Mouse (Mus musculus) MEL (cell line): ENCODE data around the gene B3gat3.

ENCODE experiments used
- CHD2 ChIP-seq: IDR thresholded peaks from 2 replicates; pipeline ENCODE4 v1.6.1; 2011; ENCODE audit warnings: low read length, improper control_type of control experiment
- CTCF ChIP-seq, 3 experiments: IDR thresholded peaks in 2 of 3; conservative IDR thresholded peaks in 1 of 3; 2 replicates each; pipeline ENCODE4 v1.5.1; 2011 to 2012; ENCODE audit warnings: low read length in 3 of 3, low read depth in 2 of 3, mild to moderate bottlenecking in 2 of 3, improper control_type of control experiment in 1 of 3, inconsistent platforms in 1 of 3, mixed read lengths in 1 of 3, moderate library complexity in 1 of 3; ENCODE audit not compliant: control insufficient read depth in 1 of 3, insufficient read depth in 1 of 3, poor library complexity in 1 of 3, severe bottlenecking in 1 of 3
- ELF1 ChIP-seq: IDR thresholded peaks from 2 replicates; pipeline ENCODE4 v1.6.1; 2014; ENCODE audit warnings: low read depth, mild to moderate bottlenecking, inconsistent platforms, low read length, improper control_type of control experiment, moderate library complexity
- EP300 ChIP-seq, 2 experiments: IDR thresholded peaks; 2 replicates each; pipeline ENCODE4 v1.6.1; 2011; ENCODE audit warnings: improper control_type of control experiment in 2 of 2, low read length in 2 of 2, low read depth in 1 of 2, mild to moderate bottlenecking in 1 of 2
- GATA1 ChIP-seq: IDR thresholded peaks from 2 replicates; pipeline ENCODE4 v1.6.1; 2011; ENCODE audit warnings: low read depth, low read length, improper control_type of control experiment
- MYB ChIP-seq: IDR thresholded peaks from 2 replicates; pipeline ENCODE4 v1.6.1; 2011; ENCODE audit warnings: mild to moderate bottlenecking, low read depth, low read length, improper control_type of control experiment
- NELFE ChIP-seq: IDR thresholded peaks from 2 replicates; pipeline ENCODE4 v1.6.1; 2011; ENCODE audit warnings: low read depth, low read length, improper control_type of control experiment
- POLR2A ChIP-seq, 2 experiments: IDR thresholded peaks; 2 replicates each; pipeline ENCODE4 v1.6.1; 2011 to 2012; ENCODE audit warnings: low read length in 2 of 2, mild to moderate bottlenecking in 2 of 2, control low read depth in 1 of 2, improper control_type of control experiment in 1 of 2, low read depth in 1 of 2, moderate library complexity in 1 of 2; ENCODE audit not compliant: control insufficient read depth in 1 of 2, insufficient read depth in 1 of 2, poor library complexity in 1 of 2
- TAL1 ChIP-seq: IDR thresholded peaks from 2 replicates; pipeline ENCODE4 v1.6.1; 2012; ENCODE audit warnings: mild to moderate bottlenecking, inconsistent platforms, low read length, moderate library complexity, mixed read lengths
- TCF12 ChIP-seq: IDR thresholded peaks from 2 replicates; pipeline ENCODE4 v1.6.1; 2014; ENCODE audit warnings: low read depth, mild to moderate bottlenecking, inconsistent platforms, low read length, improper control_type of control experiment, moderate library complexity
- ZC3H11A ChIP-seq: IDR thresholded peaks from 2 replicates; pipeline ENCODE4 v1.6.1; 2012; ENCODE audit warnings: low read depth, mild to moderate bottlenecking, inconsistent platforms, low read length, improper control_type of control experiment
- ZMIZ1 ChIP-seq: IDR thresholded peaks from 2 replicates; pipeline ENCODE4 v1.6.1; 2012; ENCODE audit warnings: low read depth, mild to moderate bottlenecking, inconsistent platforms, low read length, improper control_type of control experiment, moderate library complexity
- ZNF384 ChIP-seq: IDR thresholded peaks from 2 replicates; pipeline ENCODE4 v1.6.1; 2012; ENCODE audit warnings: low read depth, mild to moderate bottlenecking, inconsistent platforms, low read length, improper control_type of control experiment

GRCm38 (mm10) chr19:8895397-8895960 is 24.7 kb upstream of the B3gat3 start:
- TF ChIP-seq POLR2A (IDR thresholded peaks at IDR 0.05; ENCODE audit: control insufficient read depth in 1 of 2, insufficient read depth in 1 of 2, low read depth in 1 of 2, low read length in 2 of 2, poor library complexity in 1 of 2) (no peak), ZNF384 (no peak), CTCF (IDR thresholded peaks at IDR 0.05 in 2 of 3, conservative IDR thresholded peaks at IDR 0.05 in 1 of 3; ENCODE audit: control insufficient read depth in 1 of 3, insufficient read depth in 1 of 3, low read depth in 2 of 3, low read length in 3 of 3, poor library complexity in 1 of 3, severe bottlenecking in 1 of 3) (no peak), GATA1 (no peak), ELF1 (no peak), ZMIZ1 (no peak), NELFE (no peak), TAL1 (no peak), TCF12 (no peak), MYB (no peak), CHD2 (no peak), EP300 (IDR thresholded peaks at IDR 0.05; ENCODE audit: low read depth in 1 of 2, low read length in 2 of 2) (no peak), ZC3H11A (no peak)
